Mouse (Mus musculus) embryonic facial prominence, embryonic 14.5 days (tissue): Measurements from ENCODE around the gene Clec5a. TPM values are rescaled to one million over a fixed set of nuclear protein-coding genes. Genes with fewer than 3 reads are reported as not detected.
"Not testable (repeated sequence)": the region's sequence is repeated elsewhere in the genome, so short reads cannot be mapped to it uniquely, and the experiment has no call there.

Experiments
- ATAC-seq: fragments of 200-750 bp; cut with Nextera tagmentation; 2 replicates; pipeline ENCODE4 v1.8.0; 2017; ENCODE audit warnings: low read depth, moderate number of reproducible peaks, moderate TSS enrichment
- DNase-seq: peaks from one replicate; pipeline ENCODE4 v3.0.0-alpha.2; 2015; ENCODE audit warnings: low spot score
- H3K27ac ChIP-seq: fragments of 300-500 bp; sonication (generic); replicated peaks from 2 replicates; pipeline ENCODE4 v1.5.1; 2014; ENCODE audit warnings: low read depth, mild to moderate bottlenecking, low read length, moderate library complexity
- H3K27me3 ChIP-seq: fragments of 300-500 bp; sonication (generic); replicated peaks from 2 replicates; pipeline ENCODE4 v1.6.1; 2014; ENCODE audit warnings: low read length; ENCODE audit not compliant: control insufficient read depth, insufficient read depth
- H3K36me3 ChIP-seq: fragments of 300-500 bp; sonication (generic); 2 replicates; pipeline ENCODE4 v1.6.1; 2014; ENCODE audit warnings: low read length, mixed read lengths; ENCODE audit not compliant: control insufficient read depth, insufficient read depth
- H3K4me1 ChIP-seq: fragments of 300-500 bp; sonication (generic); 2 replicates; pipeline ENCODE4 v1.6.1; 2014; ENCODE audit warnings: antibody characterized with exemption, low read length; ENCODE audit not compliant: control insufficient read depth, insufficient read depth
- H3K4me2 ChIP-seq: fragments of 300-500 bp; sonication (generic); 2 replicates; pipeline ENCODE4 v1.6.1; 2014; ENCODE audit warnings: low read depth, mild to moderate bottlenecking, low read length, moderate library complexity, mixed read lengths
- H3K4me3 ChIP-seq: fragments of 300-500 bp; sonication (generic); 2 replicates; pipeline ENCODE4 v1.5.1; 2014; ENCODE audit warnings: low read depth, mild to moderate bottlenecking, low read length
- H3K9ac ChIP-seq: fragments of 300-500 bp; sonication (generic); 2 replicates; pipeline ENCODE4 v1.6.1; 2014; ENCODE audit warnings: low read depth, mild to moderate bottlenecking, low read length, moderate library complexity, mixed read lengths
- H3K9me3 ChIP-seq: fragments of 300-500 bp; sonication (generic); 2 replicates; pipeline ENCODE4 v1.6.1; 2016; ENCODE audit warnings: low read length; ENCODE audit not compliant: control insufficient read depth
- WGBS: fragments of 180-500 bp; shearing (Covaris S2); extraction: QIAGEN DNeasy Blood & Tissue Kit; methylation state at CpG from one replicate; pipeline ENCODE4 v1.1.7; 2014; 5-methylcytosine and 5-hydroxymethylcytosine counted together
- polyA plus RNA-seq: library from polyadenylated mRNA; unstranded; fragments of >200 nt; fragmentation: Nextera tagmentation; extraction: Ambion mirVana; gene quantifications from 2 replicates; pipeline ENCODE4 v1.2.1, GENCODE M21; 2014

Clec5a gene
- polyA plus RNA-seq: 1.6 and 2.1 TPM in 2 replicates

DNA sequence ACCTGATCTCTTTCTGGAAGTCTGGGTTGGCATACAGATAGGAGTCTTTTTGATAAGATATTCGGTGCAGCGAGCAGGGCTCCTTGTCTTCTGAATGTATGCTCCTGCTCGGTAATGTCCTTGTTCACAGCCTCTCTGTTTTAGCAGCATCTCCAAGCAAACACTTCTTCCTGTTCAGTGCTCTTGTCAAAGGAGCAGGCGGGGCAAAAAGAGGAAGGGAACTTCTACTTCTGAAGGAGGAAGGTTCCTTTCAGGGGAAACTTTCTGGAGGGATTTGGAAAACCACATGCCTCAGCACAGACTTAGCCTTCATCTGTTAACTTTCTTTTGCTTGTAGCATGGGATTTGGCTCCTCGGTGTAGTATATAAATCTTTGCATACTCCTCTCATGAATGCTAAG lies at the start of gene Clec5a:
Clec5a (minus strand) TSS at position 177 of the 400 bp plus-strand sequence.
- Histone ChIP-seq H3K27ac (no peak within 1 kb of the TSS), H3K4me2 (no peak within 1 kb of the TSS), H3K4me3 (no peak within 1 kb of the TSS), H3K9ac (no peak within 1 kb of the TSS), H3K36me3 (no peaks in the 10 kb centered on the region), H3K27me3 (no peaks in the 10 kb centered on the region), H3K4me1 (no peaks in the 10 kb centered on the region), H3K9me3 (no peaks in the 10 kb centered on the region)
- 83% methylated on average over 5 of the region's 5 CpGs for WGBS
- ATAC-seq (no peak), DNase-seq (no peak)

DNA sequence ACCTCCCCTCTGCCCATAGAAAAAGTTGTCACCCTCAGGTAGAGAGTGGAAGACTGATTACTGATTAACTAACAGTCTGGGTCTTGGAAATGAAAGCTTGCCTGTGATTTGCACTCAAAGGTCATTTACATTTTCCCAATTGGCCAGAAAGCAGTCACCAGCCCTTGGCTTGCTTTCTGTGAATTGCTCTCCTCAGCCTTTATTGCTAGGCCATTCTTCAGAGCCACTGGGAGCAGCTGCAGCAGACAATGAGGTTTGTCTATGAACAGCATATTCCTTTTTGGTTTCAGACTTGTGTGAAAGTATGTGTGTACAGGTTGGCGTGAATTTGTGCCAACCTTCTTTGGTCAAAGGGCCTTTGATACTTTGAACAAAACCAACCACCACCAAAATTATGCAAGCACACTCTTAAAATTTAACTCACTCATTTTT lies 49.0 kb upstream of the Clec5a start:
- H3K36me3 ChIP-seq: no peaks in the 10 kb centered on the region
- H3K9ac ChIP-seq: no peak overlapping the region
- no peaks in the 10 kb centered on the region for H3K4me1 ChIP-seq
- H3K27ac ChIP-seq: no peak overlapping the region
- DNase-seq: no peak
- WGBS: 64% methylated on average over 1 of the region's 1 CpGs
- H3K9me3 ChIP-seq: no peaks in the 10 kb centered on the region
- no peaks in the 10 kb centered on the region for H3K27me3 ChIP-seq
- H3K4me3 ChIP-seq: no peak overlapping the region
- no peak for ATAC-seq
- no peak overlapping the region for H3K4me2 ChIP-seq

DNA sequence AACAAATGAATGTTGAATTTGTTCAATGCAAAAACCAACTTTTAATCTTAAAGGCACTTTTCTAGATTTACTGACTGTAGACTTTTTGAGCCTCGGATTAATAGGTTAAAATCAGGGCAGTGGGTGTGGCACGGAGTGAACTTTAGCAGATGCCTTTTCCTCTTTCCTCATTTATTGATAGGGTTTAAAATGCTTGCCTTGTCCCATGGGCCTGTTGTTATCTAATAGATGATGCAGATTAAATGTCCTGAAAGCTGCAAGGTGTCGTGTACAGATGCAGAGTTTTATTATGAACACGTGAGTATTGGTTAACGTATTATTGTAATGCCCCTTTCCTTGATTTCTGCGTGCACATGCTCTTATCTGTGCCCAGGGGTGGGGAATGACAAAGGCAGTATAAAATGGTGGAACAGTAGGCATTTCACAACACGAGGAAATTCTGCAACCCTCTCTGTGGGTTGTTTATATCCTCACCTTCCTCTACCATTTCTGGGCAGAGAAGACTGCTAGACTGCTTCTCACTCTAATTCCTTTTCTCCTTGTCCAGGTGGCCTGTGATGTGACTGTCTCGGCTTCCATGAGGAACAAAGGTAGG lies 42.9 kb upstream of the Clec5a start, which contains the start of gene Mgam:
Mgam (plus strand) TSS at position 426 of the 595 bp plus-strand sequence.
- no peaks in the 10 kb centered on the region for H3K4me1 ChIP-seq
- ATAC-seq: no peak
- no peaks in the 10 kb centered on the region for H3K36me3 ChIP-seq
- H3K27ac ChIP-seq: no peak within 1 kb of the TSS
- no peak within 1 kb of the TSS for H3K4me2 ChIP-seq
- no peak within 1 kb of the TSS for H3K9ac ChIP-seq
- no peak for DNase-seq
- WGBS: 77% methylated on average over 8 of the region's 8 CpGs
- H3K27me3 ChIP-seq: no peaks in the 10 kb centered on the region
- no peaks in the 10 kb centered on the region for H3K9me3 ChIP-seq
- H3K4me3 ChIP-seq: no peak within 1 kb of the TSS

DNA sequence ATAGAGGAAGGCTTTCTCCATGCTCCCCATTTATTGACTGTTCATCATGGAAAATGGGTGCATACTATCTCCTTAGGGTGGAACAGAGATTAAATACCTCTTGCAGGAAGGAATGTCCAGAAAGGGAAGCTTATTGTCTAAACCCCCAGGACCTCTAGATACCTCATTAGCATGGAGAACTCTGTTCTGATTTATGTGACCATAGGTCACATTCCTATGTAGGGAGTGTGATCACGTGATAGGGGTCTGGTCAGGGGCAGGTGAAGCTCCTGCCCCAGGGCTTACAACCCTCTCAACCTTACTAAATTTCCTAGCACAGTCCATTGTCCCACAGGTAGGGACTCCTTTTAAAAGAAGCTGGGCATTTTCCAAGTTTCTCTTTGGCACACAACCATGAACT lies 40.5 kb upstream of the Clec5a start:
- DNase-seq (no peak), ATAC-seq (no peak)
- Histone ChIP-seq H3K27ac (no peak overlapping the region), H3K4me3 (no peak overlapping the region), H3K9ac (no peak overlapping the region), H3K36me3 (no peaks in the 10 kb centered on the region), H3K4me1 (no peaks in the 10 kb centered on the region), H3K4me2 (no peak overlapping the region), H3K9me3 (no peaks in the 10 kb centered on the region), H3K27me3 (no peaks in the 10 kb centered on the region)
- WGBS: 40% methylated on average over 1 of the region's 1 CpGs

DNA sequence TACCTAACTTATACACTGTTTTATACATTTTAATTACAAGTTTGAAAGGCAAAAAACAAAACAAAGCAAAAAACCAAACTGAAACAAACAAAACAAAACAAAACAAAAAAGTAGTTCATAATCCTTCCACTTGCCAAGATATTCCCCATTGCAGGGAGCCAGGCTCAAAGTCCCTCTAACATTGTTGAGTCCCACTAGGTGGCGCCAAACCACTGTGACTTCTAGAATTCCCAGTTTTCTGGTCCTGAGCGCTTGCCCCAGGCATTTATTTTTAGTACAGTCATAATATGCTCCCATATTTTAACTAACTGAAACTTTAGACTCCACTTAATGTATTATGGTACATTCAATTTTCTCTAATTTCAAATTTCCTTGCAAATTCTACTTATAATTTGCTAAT lies 32.3 kb upstream of the Clec5a start:
- Histone ChIP-seq H3K4me3 (no peak overlapping the region), H3K36me3 (no peaks in the 10 kb centered on the region), H3K4me1 (no peaks in the 10 kb centered on the region), H3K4me2 (no peak overlapping the region), H3K27me3 (no peaks in the 10 kb centered on the region), H3K27ac (no peak overlapping the region), H3K9ac (no peak overlapping the region), H3K9me3 (no peaks in the 10 kb centered on the region)
- ATAC-seq: no peak
- DNase-seq: peak; percentile 79
- 14% methylated on average over 2 of the region's 2 CpGs for whole genome bisulfite sequencing

DNA sequence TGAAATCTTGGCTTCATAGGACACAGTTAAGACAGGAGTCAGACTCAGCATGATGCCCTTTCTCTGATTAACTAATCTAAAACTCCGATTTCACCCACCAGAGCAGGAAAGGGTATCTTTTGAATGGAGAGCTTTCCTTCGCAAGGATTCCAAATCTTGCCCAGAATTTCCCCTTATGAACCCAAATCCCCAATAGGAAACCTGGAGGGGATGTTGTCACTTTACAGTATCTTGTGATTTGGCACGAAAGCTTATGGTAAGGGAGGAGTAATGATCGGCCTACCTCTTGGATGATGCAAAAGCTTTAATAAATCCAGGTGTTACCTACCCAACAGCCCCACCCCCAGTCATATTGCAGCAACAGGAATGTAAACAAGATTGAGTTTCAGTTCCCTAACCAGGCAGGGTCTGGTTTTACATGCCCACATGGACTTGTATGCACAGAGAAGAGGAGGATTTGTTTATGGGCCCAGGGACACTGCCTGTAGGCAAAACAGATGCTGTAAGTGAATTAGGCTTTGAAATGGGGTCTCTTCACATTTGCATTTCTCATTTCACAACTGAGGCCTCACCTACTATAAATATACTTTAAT lies 27.7 kb upstream of the Clec5a start, which contains the start of gene Tas2r138:
Tas2r138 (minus strand) TSS at position 51 of the 593 bp plus-strand sequence.
- ATAC-seq (no peak), DNase-seq (no peak)
- 88% methylated on average over 4 of the region's 4 CpGs for whole genome bisulfite sequencing
- H3K9ac ChIP-seq: no peak within 1 kb of the TSS
- H3K4me3 ChIP-seq: no peak within 1 kb of the TSS
- no peaks in the 10 kb centered on the region for H3K9me3 ChIP-seq
- no peaks in the 10 kb centered on the region for H3K27me3 ChIP-seq
- no peaks in the 10 kb centered on the region for H3K36me3 ChIP-seq
- no peak within 1 kb of the TSS for H3K4me2 ChIP-seq
- H3K4me1 ChIP-seq: no peaks in the 10 kb centered on the region
- no peak within 1 kb of the TSS for H3K27ac ChIP-seq

DNA sequence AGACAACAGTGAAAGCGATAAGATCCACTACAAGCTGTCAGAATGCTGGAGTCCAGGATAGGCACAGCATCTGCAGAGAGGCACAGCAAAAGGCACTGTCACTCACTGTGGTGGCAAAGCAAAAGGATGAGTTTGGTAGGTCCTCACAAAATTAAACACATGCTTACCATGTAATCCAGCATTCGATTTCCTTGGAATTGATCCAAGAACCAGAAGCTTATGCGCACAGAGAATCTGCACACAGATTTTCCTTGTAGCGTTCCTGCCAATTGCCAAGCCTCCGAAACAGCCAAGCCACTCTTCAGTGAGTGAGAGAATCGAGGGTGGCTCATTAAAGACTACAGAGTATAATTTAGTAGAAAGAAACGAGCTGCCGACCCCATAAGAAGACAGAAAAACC lies 24.6 kb upstream of the Clec5a start:
- no peaks in the 10 kb centered on the region for H3K36me3 ChIP-seq
- ATAC-seq: no peak
- no peak overlapping the region for H3K27ac ChIP-seq
- peak; percentile 66 for DNase-seq
- no peak overlapping the region for H3K4me2 ChIP-seq
- H3K4me1 ChIP-seq: no peaks in the 10 kb centered on the region
- H3K4me3 ChIP-seq: no peak overlapping the region
- no peaks in the 10 kb centered on the region for H3K27me3 ChIP-seq
- 61% methylated on average over 8 of the region's 8 CpGs for WGBS
- no peaks in the 10 kb centered on the region for H3K9me3 ChIP-seq
- no peak overlapping the region for H3K9ac ChIP-seq

DNA sequence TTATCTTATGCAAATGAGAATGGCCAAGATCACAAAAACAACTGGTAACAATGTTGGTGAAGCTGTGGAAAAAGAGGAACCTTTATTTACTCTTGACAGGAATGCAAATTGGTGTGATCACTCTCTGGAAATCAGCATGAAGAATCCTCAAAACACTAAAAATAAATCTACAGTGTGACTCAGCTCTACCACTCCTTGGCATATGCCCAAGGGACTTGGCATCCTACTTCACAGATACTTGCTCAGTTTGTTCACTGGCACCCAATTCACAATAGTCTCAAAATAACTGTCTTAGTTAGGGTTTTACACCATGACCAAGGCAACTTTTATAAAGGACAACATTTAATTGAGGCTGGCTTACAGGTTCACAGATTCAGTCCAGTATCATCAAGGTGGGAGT lies 21.8 kb upstream of the Clec5a start:
- H3K9me3 ChIP-seq: no peaks in the 10 kb centered on the region
- H3K27me3 ChIP-seq: no peaks in the 10 kb centered on the region
- no peak overlapping the region for H3K27ac ChIP-seq
- ATAC-seq (no peak), DNase-seq (no peak)
- H3K9ac ChIP-seq: no peak overlapping the region
- H3K4me2 ChIP-seq: no peak overlapping the region
- no peaks in the 10 kb centered on the region for H3K36me3 ChIP-seq
- H3K4me1 ChIP-seq: no peaks in the 10 kb centered on the region
- H3K4me3 ChIP-seq: no peak overlapping the region

DNA sequence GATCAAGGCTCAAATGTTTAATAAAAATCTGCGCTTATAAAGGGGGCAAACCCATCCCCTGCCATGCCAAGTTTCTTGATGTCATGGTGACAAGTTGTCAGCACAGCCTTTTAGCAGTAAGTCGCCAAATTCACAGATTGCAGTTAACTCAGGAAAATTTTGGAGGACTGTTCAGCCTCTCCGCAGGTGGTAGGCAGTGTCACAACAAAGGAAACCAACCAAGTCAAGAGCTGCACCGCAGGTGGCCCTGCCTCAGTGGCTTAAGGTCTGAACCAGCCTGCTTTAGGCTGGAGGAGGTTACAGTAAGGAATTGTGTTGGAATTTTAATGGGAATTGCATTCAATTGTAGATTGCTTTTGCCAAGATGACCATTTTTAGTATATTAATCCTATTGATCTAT lies 12.9 kb upstream of the Clec5a start:
- not testable (repeated sequence) for DNase-seq, H3K27me3 ChIP-seq, H3K9me3 ChIP-seq, H3K9ac ChIP-seq, H3K36me3 ChIP-seq, H3K4me1 ChIP-seq, H3K4me2 ChIP-seq, ATAC-seq, H3K27ac ChIP-seq, H3K4me3 ChIP-seq
- WGBS: 31% methylated on average over 4 of the region's 4 CpGs
